Mouse (Mus musculus) embryonic facial prominence, embryonic 14.5 days (tissue): ENCODE measurements around the gene Trim56. TPM values are rescaled to one million over a fixed set of nuclear protein-coding genes. Genes with fewer than 3 reads are reported as not detected.

ENCODE experiments used
- ATAC-seq: fragments of 200-750 bp; cut with Nextera tagmentation; 2 replicates; pipeline ENCODE4 v1.8.0; 2017; ENCODE audit warnings: low read depth, moderate number of reproducible peaks, moderate TSS enrichment
- DNase-seq: peaks from one replicate; pipeline ENCODE4 v3.0.0-alpha.2; 2015; ENCODE audit warnings: low spot score
- H3K27ac ChIP-seq: fragments of 300-500 bp; sonication (generic); replicated peaks from 2 replicates; pipeline ENCODE4 v1.5.1; 2014; ENCODE audit warnings: low read depth, mild to moderate bottlenecking, low read length, moderate library complexity
- H3K27me3 ChIP-seq: fragments of 300-500 bp; sonication (generic); replicated peaks from 2 replicates; pipeline ENCODE4 v1.6.1; 2014; ENCODE audit warnings: low read length; ENCODE audit not compliant: control insufficient read depth, insufficient read depth
- H3K36me3 ChIP-seq: fragments of 300-500 bp; sonication (generic); 2 replicates; pipeline ENCODE4 v1.6.1; 2014; ENCODE audit warnings: low read length, mixed read lengths; ENCODE audit not compliant: control insufficient read depth, insufficient read depth
- H3K4me1 ChIP-seq: fragments of 300-500 bp; sonication (generic); 2 replicates; pipeline ENCODE4 v1.6.1; 2014; ENCODE audit warnings: antibody characterized with exemption, low read length; ENCODE audit not compliant: control insufficient read depth, insufficient read depth
- H3K4me2 ChIP-seq: fragments of 300-500 bp; sonication (generic); 2 replicates; pipeline ENCODE4 v1.6.1; 2014; ENCODE audit warnings: low read depth, mild to moderate bottlenecking, low read length, moderate library complexity, mixed read lengths
- H3K4me3 ChIP-seq: fragments of 300-500 bp; sonication (generic); 2 replicates; pipeline ENCODE4 v1.5.1; 2014; ENCODE audit warnings: low read depth, mild to moderate bottlenecking, low read length
- H3K9ac ChIP-seq: fragments of 300-500 bp; sonication (generic); 2 replicates; pipeline ENCODE4 v1.6.1; 2014; ENCODE audit warnings: low read depth, mild to moderate bottlenecking, low read length, moderate library complexity, mixed read lengths
- H3K9me3 ChIP-seq: fragments of 300-500 bp; sonication (generic); 2 replicates; pipeline ENCODE4 v1.6.1; 2016; ENCODE audit warnings: low read length; ENCODE audit not compliant: control insufficient read depth
- WGBS: fragments of 180-500 bp; shearing (Covaris S2); extraction: QIAGEN DNeasy Blood & Tissue Kit; methylation state at CpG from one replicate; pipeline ENCODE4 v1.1.7; 2014; 5-methylcytosine and 5-hydroxymethylcytosine counted together
- polyA plus RNA-seq: library from polyadenylated mRNA; unstranded; fragments of >200 nt; fragmentation: Nextera tagmentation; extraction: Ambion mirVana; gene quantifications from 2 replicates; pipeline ENCODE4 v1.2.1, GENCODE M21; 2014

Gene Trim56
- polyA plus RNA-seq, 1 experiment from 2014 or later = 8.9 TPM

- Histone ChIP-seq H3K9me3 (no peaks in the 10 kb centered on the region), H3K36me3 (no peaks in the 10 kb centered on the region), H3K4me3 (no peak overlapping the region), H3K27me3 (no peaks in the 10 kb centered on the region), H3K4me2 (no peak overlapping the region), H3K4me1 (peaks cover 17% of the 10 kb centered on the region), H3K27ac (no peak overlapping the region; the same call in 1 of the 2 replicates), H3K9ac (no peak overlapping the region)
- DNase-seq (no peak), ATAC-seq (no peak)
- 85% methylated on average over 7 of the region's 7 CpGs for WGBS
Measured at GRCm38 (mm10) chr5:137077187-137077586, 38.8 kb downstream of the Trim56 start.

GRCm38 (mm10) chr5:137076191-137076930 is 39.6 kb downstream of the Trim56 start:
- H3K27ac ChIP-seq = peak overlapping the region; percentile 46
- ATAC-seq = no peak
- peak; percentile 54 for DNase-seq

GRCm38 (mm10) chr5:137075726-137076125 is 40.3 kb downstream of the Trim56 start:
- Histone ChIP-seq H3K9me3 (no peaks in the 10 kb centered on the region), H3K9ac (no peak overlapping the region), H3K4me2 (no peak overlapping the region), H3K27me3 (no peaks in the 10 kb centered on the region), H3K36me3 (no peaks in the 10 kb centered on the region), H3K4me3 (no peak overlapping the region), H3K27ac (no peak overlapping the region), H3K4me1 (peaks cover 18% of the 10 kb centered on the region)
- ATAC-seq = no peak
- WGBS = 62% methylated on average over 6 of the region's 6 CpGs
- no peak for DNase-seq

More at GRCm38 (mm10) chr5:137076191-137076930, 39.6 kb downstream of the Trim56 start:
- no peaks in the 10 kb centered on the region for H3K9me3 ChIP-seq
- H3K27me3 ChIP-seq = no peaks in the 10 kb centered on the region
- H3K4me1 ChIP-seq = peaks cover 18% of the 10 kb centered on the region
- H3K4me2 ChIP-seq = no peak overlapping the region
- 37% methylated on average over 12 of the region's 12 CpGs for WGBS
- no peaks in the 10 kb centered on the region for H3K36me3 ChIP-seq
- no peak overlapping the region for H3K4me3 ChIP-seq
- no peak overlapping the region for H3K9ac ChIP-seq

- H3K9ac ChIP-seq = 0 out of 2 replicates have a peak overlapping the region, but pooled peaks have one; percentile 25
- peak; percentile 24 for DNase-seq
Measured at GRCm38 (mm10) chr5:137074191-137074651, 41.8 kb downstream of the Trim56 start.

GRCm38 (mm10) chr5:137073141-137073540 is 42.9 kb downstream of the Trim56 start:
- no peaks in the 10 kb centered on the region for H3K36me3 ChIP-seq
- no peaks in the 10 kb centered on the region for H3K27me3 ChIP-seq
- DNase-seq (no peak), ATAC-seq (no peak)
- no peak overlapping the region for H3K9ac ChIP-seq
- no peaks in the 10 kb centered on the region for H3K9me3 ChIP-seq
- no peak overlapping the region for H3K4me3 ChIP-seq
- H3K4me1 ChIP-seq = peaks cover 15% of the 10 kb centered on the region
- WGBS = 90% methylated on average over 8 of the region's 8 CpGs
- peak overlapping the region; percentile 62; the same call in 1 of the 2 replicates for H3K27ac ChIP-seq
- no peak overlapping the region for H3K4me2 ChIP-seq

More at GRCm38 (mm10) chr5:137074191-137074651, 41.8 kb downstream of the Trim56 start:
- peaks cover 18% of the 10 kb centered on the region for H3K4me1 ChIP-seq
- H3K27ac ChIP-seq = 0 out of 2 replicates have a peak overlapping the region, but pooled peaks have one; percentile 28
- ATAC-seq = no peak
- WGBS = 28% methylated on average over 6 of the region's 6 CpGs
- no peaks in the 10 kb centered on the region for H3K27me3 ChIP-seq
- H3K4me3 ChIP-seq = no peak overlapping the region
- H3K9me3 ChIP-seq = no peaks in the 10 kb centered on the region
- no peaks in the 10 kb centered on the region for H3K36me3 ChIP-seq
- H3K4me2 ChIP-seq = no peak overlapping the region

GRCm38 (mm10) chr5:137072079-137072960 is 43.7 kb downstream of the Trim56 start, which contains the start of gene Serpine1:
TSS of gene Serpine1 (minus strand) at chr5:137072268.
- WGBS = 14% methylated on average over 20 of the region's 23 CpGs
- H3K9ac ChIP-seq = peak within 1 kb of the TSS; percentile 42

GRCm38 (mm10) chr5:137070881-137071605 is 45.0 kb downstream of the Trim56 start:
- WGBS = 91% methylated on average over 18 of the region's 19 CpGs
- no peak for ATAC-seq
- Histone ChIP-seq H3K4me2 (no peak overlapping the region), H3K4me3 (no peak overlapping the region), H3K9ac (no peak overlapping the region), H3K27me3 (no peaks in the 10 kb centered on the region), H3K9me3 (no peaks in the 10 kb centered on the region), H3K4me1 (peaks cover 10% of the 10 kb centered on the region), H3K27ac (no peak overlapping the region), H3K36me3 (no peaks in the 10 kb centered on the region)
- no peak for DNase-seq

More at GRCm38 (mm10) chr5:137072079-137072960, 43.7 kb downstream of the Trim56 start, which contains the start of gene Serpine1:
- no peaks in the 10 kb centered on the region for H3K9me3 ChIP-seq
- H3K4me1 ChIP-seq = peaks cover 15% of the 10 kb centered on the region
- ATAC-seq (peak; percentile 98), DNase-seq (peak; percentile 95)
- H3K36me3 ChIP-seq = no peaks in the 10 kb centered on the region
- H3K27ac ChIP-seq = peak within 1 kb of the TSS; percentile 62
- H3K4me3 ChIP-seq = peak within 1 kb of the TSS; percentile 26
- no peaks in the 10 kb centered on the region for H3K27me3 ChIP-seq
- peak within 1 kb of the TSS; percentile 54 for H3K4me2 ChIP-seq

GRCm38 (mm10) chr5:137068711-137069110 is 47.3 kb downstream of the Trim56 start:
- Histone ChIP-seq H3K9me3 (no peaks in the 10 kb centered on the region), H3K4me3 (no peak overlapping the region), H3K27ac (no peak overlapping the region), H3K4me2 (no peak overlapping the region), H3K9ac (no peak overlapping the region), H3K4me1 (peaks cover 7% of the 10 kb centered on the region; the same call in 1 of the 2 replicates), H3K36me3 (no peaks in the 10 kb centered on the region), H3K27me3 (no peaks in the 10 kb centered on the region)
- DNase-seq = no peak
- 75% methylated on average over 4 of the region's 4 CpGs for WGBS
- ATAC-seq = no peak
